Mouse (Mus musculus): ENCODE results near the gene Fbxl14. TPM values are rescaled to one million over a fixed set of nuclear protein-coding genes. Genes with fewer than 3 reads are reported as not detected.

The Fbxl14 gene
- polyA plus RNA-seq, 1 experiment from 2014 or later = 7.5 TPM

DNA sequence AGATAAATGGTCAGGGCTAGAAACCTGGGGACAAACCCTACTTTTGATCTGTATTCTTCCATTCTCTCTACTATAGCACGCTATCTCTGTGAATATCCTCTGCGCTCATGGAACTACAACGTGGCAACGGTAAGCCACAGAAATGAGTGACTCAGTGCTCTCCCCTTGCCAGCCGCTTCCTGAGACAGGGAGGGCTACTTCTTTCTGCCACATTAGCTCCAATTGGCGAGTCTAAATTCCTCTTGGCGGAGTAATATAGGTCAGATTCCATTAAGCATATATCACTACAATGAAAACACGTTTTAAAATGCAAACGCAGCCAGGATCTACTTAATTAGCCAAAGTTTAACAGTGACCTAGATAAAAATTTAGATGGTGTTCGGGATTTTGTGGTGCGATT is 33.2 kb downstream of the Fbxl14 start:
- ATAC-seq (ENCODE audit: low read depth) = no peak
- Histone ChIP-seq H3K9ac (ENCODE audit: low read depth, low read length) (no peak overlapping the region), H3K4me2 (ENCODE audit: low read depth, low read length) (no peak overlapping the region), H3K27me3 (replicated peaks; ENCODE audit: control insufficient read depth, insufficient read depth, low read length) (no peaks in the 10 kb centered on the region), H3K36me3 (ENCODE audit: control insufficient read depth, insufficient read depth, low read length) (no peaks in the 10 kb centered on the region), H3K4me3 (ENCODE audit: low read depth, low read length) (no peak overlapping the region), H3K27ac (replicated peaks; ENCODE audit: low read depth, low read length) (no peak overlapping the region), H3K4me1 (ENCODE audit: control insufficient read depth, insufficient read depth, low read length) (peaks cover 10% of the 10 kb centered on the region), H3K9me3 (ENCODE audit: control insufficient read depth, low read length) (no peaks in the 10 kb centered on the region)
- 82% methylated on average over 11 of the region's 11 CpGs for WGBS
- DNase-seq (ENCODE audit: low spot score) = no peak

- DNase-seq (ENCODE audit: low spot score) (no peak), ATAC-seq (ENCODE audit: low read depth) (no peak)
- no peak overlapping the region for H3K9ac ChIP-seq (ENCODE audit: low read depth, low read length)
- H3K9me3 ChIP-seq (ENCODE audit: control insufficient read depth, low read length) = no peaks in the 10 kb centered on the region
- H3K27me3 ChIP-seq (replicated peaks; ENCODE audit: control insufficient read depth, insufficient read depth, low read length) = no peaks in the 10 kb centered on the region
- WGBS = 76% methylated on average over 5 of the region's 5 CpGs
- H3K27ac ChIP-seq (replicated peaks; ENCODE audit: low read depth, low read length) = no peak overlapping the region
- H3K4me1 ChIP-seq (ENCODE audit: control insufficient read depth, insufficient read depth, low read length) = peaks cover 10% of the 10 kb centered on the region
- H3K4me3 ChIP-seq (ENCODE audit: low read depth, low read length) = no peak overlapping the region
- H3K4me2 ChIP-seq (ENCODE audit: low read depth, low read length) = no peak overlapping the region
- no peaks in the 10 kb centered on the region for H3K36me3 ChIP-seq (ENCODE audit: control insufficient read depth, insufficient read depth, low read length)
These were observed 34.0 kb downstream of the Fbxl14 start for GRCm38 (mm10) chr6:119513452-119513851.

DNA sequence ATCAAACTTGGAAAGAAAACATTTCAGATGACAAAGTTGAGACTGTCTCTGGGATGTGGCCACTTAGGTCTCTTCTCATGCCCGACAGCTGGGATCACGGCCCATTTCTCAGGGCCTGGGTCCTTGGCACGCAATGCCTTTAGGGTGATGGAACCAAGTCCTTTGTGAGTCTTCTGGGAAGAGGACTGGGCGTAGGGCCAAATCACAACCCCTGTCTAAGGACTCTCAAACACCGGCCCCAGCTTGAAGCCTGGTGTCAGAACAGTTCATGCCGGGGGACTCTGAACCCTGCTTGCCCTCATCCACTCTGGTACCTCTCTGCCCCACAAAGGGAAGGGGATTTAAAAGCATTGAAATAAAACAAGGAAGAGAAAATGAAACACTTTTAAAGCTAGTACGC is 34.6 kb downstream of the Fbxl14 start:
- no peak overlapping the region for H3K9ac ChIP-seq (ENCODE audit: low read depth, low read length)
- H3K27me3 ChIP-seq (replicated peaks; ENCODE audit: control insufficient read depth, insufficient read depth, low read length) = no peaks in the 10 kb centered on the region
- H3K27ac ChIP-seq (replicated peaks; ENCODE audit: low read depth, low read length) = no peak overlapping the region
- no peaks in the 10 kb centered on the region for H3K36me3 ChIP-seq (ENCODE audit: control insufficient read depth, insufficient read depth, low read length)
- H3K4me2 ChIP-seq (ENCODE audit: low read depth, low read length) = no peak overlapping the region
- peaks cover 10% of the 10 kb centered on the region for H3K4me1 ChIP-seq (ENCODE audit: control insufficient read depth, insufficient read depth, low read length)
- no peak overlapping the region for H3K4me3 ChIP-seq (ENCODE audit: low read depth, low read length)
- ATAC-seq (ENCODE audit: low read depth) (peak; percentile 60; the same call in 1 of the 2 replicates), DNase-seq (ENCODE audit: low spot score) (peak; percentile 41)
- H3K9me3 ChIP-seq (ENCODE audit: control insufficient read depth, low read length) = no peaks in the 10 kb centered on the region
- WGBS = 65% methylated on average over 7 of the region's 7 CpGs

- Histone ChIP-seq H3K9me3 (ENCODE audit: control insufficient read depth, low read length) (no peaks in the 10 kb centered on the region), H3K27me3 (replicated peaks; ENCODE audit: control insufficient read depth, insufficient read depth, low read length) (no peaks in the 10 kb centered on the region), H3K36me3 (ENCODE audit: control insufficient read depth, insufficient read depth, low read length) (no peaks in the 10 kb centered on the region), H3K27ac (replicated peaks; ENCODE audit: low read depth, low read length) (no peak overlapping the region), H3K4me3 (ENCODE audit: low read depth, low read length) (no peak overlapping the region), H3K4me1 (ENCODE audit: control insufficient read depth, insufficient read depth, low read length) (peaks cover 10% of the 10 kb centered on the region), H3K9ac (ENCODE audit: low read depth, low read length) (no peak overlapping the region), H3K4me2 (ENCODE audit: low read depth, low read length) (no peak overlapping the region)
- DNase-seq (ENCODE audit: low spot score) = no peak
- no peak for ATAC-seq (ENCODE audit: low read depth)
- whole genome bisulfite sequencing = 30% methylated on average over 9 of the region's 9 CpGs
These were observed 41.3 kb downstream of the Fbxl14 start for GRCm38 (mm10) chr6:119520731-119521130.

DNA sequence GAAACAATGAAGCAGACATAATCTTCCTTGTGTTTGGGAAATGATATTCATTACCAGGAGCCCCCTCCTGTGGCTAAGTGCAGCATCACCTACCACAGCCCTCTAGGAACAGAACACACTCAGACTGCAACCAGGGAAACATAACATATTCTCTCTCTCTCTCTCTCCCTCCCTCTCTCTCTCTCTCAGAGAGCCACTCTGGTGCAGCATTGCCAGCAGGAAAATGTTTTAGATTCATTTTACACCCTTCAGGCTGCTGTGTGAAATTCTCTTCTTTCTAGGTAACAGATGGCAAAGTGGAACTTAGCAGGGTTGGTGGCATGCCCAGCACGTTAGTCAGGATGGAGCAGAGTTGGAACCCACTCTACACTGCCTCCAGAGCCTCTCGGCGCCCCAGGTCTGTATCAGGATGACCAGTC is 42.0 kb downstream of the Fbxl14 start:
- Histone ChIP-seq H3K9ac (ENCODE audit: low read depth, low read length) (no peak overlapping the region), H3K27me3 (replicated peaks; ENCODE audit: control insufficient read depth, insufficient read depth, low read length) (no peaks in the 10 kb centered on the region), H3K36me3 (ENCODE audit: control insufficient read depth, insufficient read depth, low read length) (no peaks in the 10 kb centered on the region), H3K4me2 (ENCODE audit: low read depth, low read length) (no peak overlapping the region), H3K4me1 (ENCODE audit: control insufficient read depth, insufficient read depth, low read length) (peaks cover 10% of the 10 kb centered on the region), H3K27ac (replicated peaks; ENCODE audit: low read depth, low read length) (no peak overlapping the region), H3K9me3 (ENCODE audit: control insufficient read depth, low read length) (no peaks in the 10 kb centered on the region), H3K4me3 (ENCODE audit: low read depth, low read length) (no peak overlapping the region)
- no peak for DNase-seq (ENCODE audit: low spot score)
- ATAC-seq (ENCODE audit: low read depth) = no peak
- 75% methylated on average over 3 of the region's 3 CpGs for WGBS

GRCm38 (mm10) chr6:119521931-119522391 is 42.5 kb downstream of the Fbxl14 start:
- peaks cover 10% of the 10 kb centered on the region for H3K4me1 ChIP-seq (ENCODE audit: control insufficient read depth, insufficient read depth, low read length)
- H3K36me3 ChIP-seq (ENCODE audit: control insufficient read depth, insufficient read depth, low read length) = no peaks in the 10 kb centered on the region
- WGBS = 28% methylated on average over 3 of the region's 3 CpGs
- no peak overlapping the region for H3K4me3 ChIP-seq (ENCODE audit: low read depth, low read length)
- no peak overlapping the region for H3K9ac ChIP-seq (ENCODE audit: low read depth, low read length)
- H3K27ac ChIP-seq (replicated peaks; ENCODE audit: low read depth, low read length) = no peak overlapping the region
- no peak for DNase-seq (ENCODE audit: low spot score)
- no peaks in the 10 kb centered on the region for H3K27me3 ChIP-seq (replicated peaks; ENCODE audit: control insufficient read depth, insufficient read depth, low read length)
- H3K4me2 ChIP-seq (ENCODE audit: low read depth, low read length) = no peak overlapping the region
- H3K9me3 ChIP-seq (ENCODE audit: control insufficient read depth, low read length) = no peaks in the 10 kb centered on the region
- no peak for ATAC-seq (ENCODE audit: low read depth)

GRCm38 (mm10) chr6:119526498-119526897 is 47.0 kb downstream of the Fbxl14 start:
- Histone ChIP-seq H3K27ac (replicated peaks; ENCODE audit: low read depth, low read length) (no peak overlapping the region), H3K4me3 (ENCODE audit: low read depth, low read length) (no peak overlapping the region), H3K4me1 (ENCODE audit: control insufficient read depth, insufficient read depth, low read length) (peaks cover 10% of the 10 kb centered on the region), H3K27me3 (replicated peaks; ENCODE audit: control insufficient read depth, insufficient read depth, low read length) (no peaks in the 10 kb centered on the region), H3K9ac (ENCODE audit: low read depth, low read length) (no peak overlapping the region), H3K36me3 (ENCODE audit: control insufficient read depth, insufficient read depth, low read length) (no peaks in the 10 kb centered on the region), H3K9me3 (ENCODE audit: control insufficient read depth, low read length) (no peaks in the 10 kb centered on the region), H3K4me2 (ENCODE audit: low read depth, low read length) (no peak overlapping the region)
- DNase-seq (ENCODE audit: low spot score) (no peak), ATAC-seq (ENCODE audit: low read depth) (no peak)
- WGBS = 50% methylated on average over 5 of the region's 5 CpGs

GRCm38 (mm10) chr6:119529659-119530058 is 50.2 kb downstream of the Fbxl14 start:
- ATAC-seq (ENCODE audit: low read depth) = no peak
- Histone ChIP-seq H3K9ac (ENCODE audit: low read depth, low read length) (no peak overlapping the region), H3K27me3 (replicated peaks; ENCODE audit: control insufficient read depth, insufficient read depth, low read length) (no peaks in the 10 kb centered on the region), H3K27ac (replicated peaks; ENCODE audit: low read depth, low read length) (no peak overlapping the region), H3K9me3 (ENCODE audit: control insufficient read depth, low read length) (no peaks in the 10 kb centered on the region), H3K4me2 (ENCODE audit: low read depth, low read length) (no peak overlapping the region), H3K4me1 (ENCODE audit: control insufficient read depth, insufficient read depth, low read length) (no peaks in the 10 kb centered on the region), H3K4me3 (ENCODE audit: low read depth, low read length) (no peak overlapping the region), H3K36me3 (ENCODE audit: control insufficient read depth, insufficient read depth, low read length) (no peaks in the 10 kb centered on the region)
- no peak for DNase-seq (ENCODE audit: low spot score)
- 91% methylated on average over 3 of the region's 3 CpGs for WGBS

Measured in embryonic facial prominence, embryonic 14.5 days (tissue).